Mouse (Mus musculus): ENCODE measurements around the gene Clstn3.

Clstn3 gene

GRCm38 (mm10) chr6:124464305-124465271 lies at the start of gene Clstn3:
Gene Clstn3, minus strand, starts transcription at chr6:124464794.
- in situ Hi-C loops (cut with MboI; ENCODE audit: low pct_unique_long_range_greater_than_20kb in 1 of 2, low sequenced_read_pairs in 2 of 2, unreplicated experiment in 1 of 2): no loop called here

- in situ Hi-C loops (cut with MboI; ENCODE audit: low pct_unique_long_range_greater_than_20kb in 1 of 2, low sequenced_read_pairs in 2 of 2, unreplicated experiment in 1 of 2): no loop called here
Observed at GRCm38 (mm10) chr6:124512355-124512836, 47.8 kb upstream of the Clstn3 start, which contains the start of gene C1ra. Gene C1ra, plus strand, starts transcription at chr6:124512405.

- in situ Hi-C loops (cut with MboI; ENCODE audit: low pct_unique_long_range_greater_than_20kb in 1 of 2, low sequenced_read_pairs in 2 of 2, unreplicated experiment in 1 of 2): no loop called here
Observed at GRCm38 (mm10) chr6:124511936-124512335, 47.3 kb upstream of the Clstn3 start.

GRCm38 (mm10) chr6:124509192-124509591 lies 44.6 kb upstream of the Clstn3 start:
- in situ Hi-C loops (cut with MboI; ENCODE audit: low pct_unique_long_range_greater_than_20kb in 1 of 2, low sequenced_read_pairs in 2 of 2, unreplicated experiment in 1 of 2): loop anchor here in 1 of 2 experiments (10.0 kb wide), 1 partner anchor 136 kb away; no protein-coding TSS in a partner anchor

GRCm38 (mm10) chr6:124508292-124508691 lies 43.7 kb upstream of the Clstn3 start:
- in situ Hi-C loops (cut with MboI; ENCODE audit: low pct_unique_long_range_greater_than_20kb in 1 of 2, low sequenced_read_pairs in 2 of 2, unreplicated experiment in 1 of 2): loop anchor here in 1 of 2 experiments (10.0 kb wide), 1 partner anchor 137 kb away; no protein-coding TSS in a partner anchor

DNA sequence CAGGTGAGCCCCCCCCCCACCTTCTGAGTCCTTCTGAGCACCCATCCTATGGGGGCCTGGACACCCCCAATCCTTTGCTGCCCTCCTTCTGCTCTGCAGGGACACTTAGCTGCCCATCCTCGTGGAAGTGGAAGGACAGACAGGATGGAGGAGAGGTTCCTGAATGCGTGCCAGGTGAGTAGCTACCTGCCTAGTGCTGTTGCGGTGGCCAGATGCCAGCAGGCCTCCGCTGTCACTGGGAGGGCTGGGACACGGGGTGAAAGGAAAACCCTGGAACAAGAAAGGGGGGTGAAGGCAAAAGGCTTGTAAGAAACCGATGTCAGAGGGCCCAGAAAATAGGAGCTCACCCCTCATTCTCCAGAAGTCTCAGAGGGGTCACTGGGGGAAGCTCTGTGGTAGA lies 42.4 kb upstream of the Clstn3 start:
- in situ Hi-C loops (cut with MboI; ENCODE audit: low pct_unique_long_range_greater_than_20kb in 1 of 2, low sequenced_read_pairs in 2 of 2, unreplicated experiment in 1 of 2): loop anchor here in 1 of 2 experiments (10.0 kb wide), 1 partner anchor 138 kb away; no protein-coding TSS in a partner anchor

DNA sequence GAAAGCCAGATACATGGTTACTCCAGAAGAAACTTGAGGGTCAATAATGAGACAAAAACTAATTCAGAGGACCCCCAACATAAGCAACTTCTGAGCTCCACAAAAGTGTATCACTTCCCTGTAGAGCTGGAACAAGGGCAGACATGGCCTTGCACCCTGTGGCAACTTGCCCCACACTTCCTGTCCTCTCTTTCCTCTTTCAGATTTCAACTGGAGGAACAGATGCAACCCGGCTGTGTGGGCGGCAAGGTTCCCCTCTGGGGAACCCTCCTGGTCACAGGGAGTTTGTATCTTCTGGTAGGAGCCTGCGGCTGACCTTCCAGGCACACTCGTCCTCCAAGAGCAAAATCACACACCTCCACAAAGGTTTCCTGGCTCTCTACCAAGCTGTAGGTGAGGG lies 40.4 kb upstream of the Clstn3 start:
- in situ Hi-C loops (cut with MboI; ENCODE audit: low pct_unique_long_range_greater_than_20kb in 1 of 2, low sequenced_read_pairs in 2 of 2, unreplicated experiment in 1 of 2): loop anchor here in 1 of 2 experiments (10.0 kb wide), 1 partner anchor 140 kb away; no protein-coding TSS in a partner anchor

GRCm38 (mm10) chr6:124502021-124502420 lies 37.4 kb upstream of the Clstn3 start:
- in situ Hi-C loops (cut with MboI; ENCODE audit: low pct_unique_long_range_greater_than_20kb in 1 of 2, low sequenced_read_pairs in 2 of 2, unreplicated experiment in 1 of 2): loop anchor here in 1 of 2 experiments (10.0 kb wide), 1 partner anchor 143 kb away; no protein-coding TSS in a partner anchor

- in situ Hi-C loops (cut with MboI; ENCODE audit: low pct_unique_long_range_greater_than_20kb in 1 of 2, low sequenced_read_pairs in 2 of 2, unreplicated experiment in 1 of 2): loop anchor here in 1 of 2 experiments (10.0 kb wide), 1 partner anchor 143 kb away; no protein-coding TSS in a partner anchor
Observed at GRCm38 (mm10) chr6:124501473-124501872, 36.9 kb upstream of the Clstn3 start.

DNA sequence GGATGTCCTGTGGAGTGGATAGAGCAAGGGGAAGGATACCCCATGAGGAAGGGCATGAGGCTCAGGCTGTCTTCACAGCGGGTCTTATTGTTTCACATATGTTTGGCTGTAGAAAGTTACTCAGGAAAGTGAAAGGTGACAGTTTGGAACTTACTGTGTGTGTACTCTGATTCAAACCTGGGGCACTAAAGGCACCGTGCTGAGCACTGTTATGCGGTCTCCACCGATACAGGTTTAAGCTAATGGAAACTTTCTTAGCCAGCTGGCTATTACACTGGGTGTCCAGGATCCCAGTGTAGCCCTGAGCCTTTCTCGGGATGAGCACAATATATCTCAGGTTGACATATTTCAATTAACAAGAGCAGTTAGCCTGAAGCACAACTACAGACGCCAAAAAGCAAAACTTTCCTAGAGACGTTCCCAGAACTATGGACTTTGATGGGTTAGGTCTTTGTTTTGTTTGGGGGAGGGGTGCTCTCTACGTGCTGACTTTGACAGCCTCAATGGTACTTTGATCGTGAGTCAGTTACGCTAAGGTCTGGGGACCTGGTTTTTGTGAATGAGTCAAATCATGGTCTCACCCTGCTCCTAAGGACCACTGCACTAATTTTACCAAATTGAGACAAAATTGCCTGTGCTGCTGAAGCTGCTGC lies 35.4 kb upstream of the Clstn3 start:
- in situ Hi-C loops (cut with MboI; ENCODE audit: low pct_unique_long_range_greater_than_20kb in 1 of 2, low sequenced_read_pairs in 2 of 2, unreplicated experiment in 1 of 2): loop anchor here in 1 of 2 experiments (10.0 to 25.0 kb wide), 2 partner anchors 145 to 262 kb away; partner anchors contain the start of genes Atn1, Eno2 and Gm45234

DNA sequence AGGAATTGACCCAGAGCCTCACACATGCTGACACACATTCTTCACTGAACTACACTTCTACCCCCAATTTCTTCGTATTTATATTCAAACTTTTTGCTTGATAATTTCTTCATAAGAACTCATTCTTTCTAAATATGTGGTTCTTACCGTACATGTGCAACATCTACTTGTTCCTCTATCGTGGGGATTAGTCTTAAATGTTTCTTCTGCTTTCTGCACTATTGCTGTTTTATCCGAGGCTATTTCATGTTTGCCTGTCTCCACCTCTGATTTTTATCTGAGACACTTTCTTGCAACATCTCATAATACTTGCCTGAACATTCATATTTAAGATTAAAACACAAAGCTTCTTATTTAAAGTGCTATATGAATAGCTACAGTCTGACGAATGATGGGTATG lies 31.5 kb upstream of the Clstn3 start:
- in situ Hi-C loops (cut with MboI; ENCODE audit: low pct_unique_long_range_greater_than_20kb in 1 of 2, low sequenced_read_pairs in 2 of 2, unreplicated experiment in 1 of 2): loop anchor here in 1 of 2 experiments (25.0 kb wide), 1 partner anchor 266 kb away; the partner anchor contains the start of genes Atn1, Eno2 and Gm45234

DNA sequence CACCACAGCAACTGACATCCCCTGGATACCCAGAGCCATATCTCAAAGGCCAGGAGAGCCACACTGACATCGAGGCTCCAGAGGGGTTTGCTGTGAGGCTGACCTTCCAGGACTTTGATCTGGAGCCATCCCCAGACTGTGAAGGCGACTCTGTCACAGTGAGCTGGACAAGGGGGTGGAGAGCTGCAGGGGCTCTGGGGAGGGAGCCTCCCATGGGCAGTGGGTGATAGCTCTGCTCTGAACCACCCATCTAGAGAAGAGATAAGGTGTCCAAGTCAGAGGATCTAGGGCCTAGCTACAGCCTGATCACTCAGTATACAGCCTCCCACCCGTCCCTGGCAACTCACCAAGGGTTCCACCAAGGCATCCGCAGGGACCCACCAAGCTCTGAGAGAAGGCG lies 29.3 kb upstream of the Clstn3 start:
- in situ Hi-C loops (cut with MboI; ENCODE audit: low pct_unique_long_range_greater_than_20kb in 1 of 2, low sequenced_read_pairs in 2 of 2, unreplicated experiment in 1 of 2): loop anchor here in 1 of 2 experiments (25.0 kb wide), 1 partner anchor 268 kb away; the partner anchor contains the start of genes Atn1, Eno2 and Gm45234

- in situ Hi-C loops (cut with MboI; ENCODE audit: low pct_unique_long_range_greater_than_20kb in 1 of 2, low sequenced_read_pairs in 2 of 2, unreplicated experiment in 1 of 2): loop anchor here in 1 of 2 experiments (25.0 kb wide), 1 partner anchor 269 kb away; the partner anchor contains the start of genes Atn1, Eno2 and Gm45234
Observed at GRCm38 (mm10) chr6:124492842-124493561, 28.4 kb upstream of the Clstn3 start, which contains the start of gene C1rl. Gene C1rl, plus strand, starts transcription at chr6:124493113.

GRCm38 (mm10) chr6:124491427-124491826 lies 26.8 kb upstream of the Clstn3 start:
- in situ Hi-C loops (cut with MboI; ENCODE audit: low pct_unique_long_range_greater_than_20kb in 1 of 2, low sequenced_read_pairs in 2 of 2, unreplicated experiment in 1 of 2): loop anchor here in 1 of 2 experiments (25.0 kb wide), 1 partner anchor 271 kb away; the partner anchor contains the start of genes Atn1, Eno2 and Gm45234

DNA sequence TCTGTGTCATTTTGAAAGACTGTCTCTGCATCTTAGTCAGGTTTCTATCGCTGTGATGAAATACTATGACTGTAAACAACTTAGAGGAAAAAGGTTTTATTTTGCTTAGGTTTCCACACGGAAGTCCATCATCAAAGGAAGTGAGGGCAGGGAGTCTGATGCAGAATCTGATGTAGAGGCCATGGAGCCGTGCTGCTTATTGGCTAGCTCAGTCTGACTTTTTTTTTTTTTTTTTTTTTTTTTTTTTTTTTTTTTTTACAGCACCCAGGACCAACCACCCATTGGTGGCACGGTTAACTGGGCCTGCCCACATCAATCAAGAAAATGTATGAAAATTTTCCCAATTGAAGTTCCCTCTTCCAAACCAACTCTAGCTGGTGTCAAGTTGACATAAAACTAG lies 24.4 kb upstream of the Clstn3 start:
- in situ Hi-C loops (cut with MboI; ENCODE audit: low pct_unique_long_range_greater_than_20kb in 1 of 2, low sequenced_read_pairs in 2 of 2, unreplicated experiment in 1 of 2): loop anchor here in 1 of 2 experiments (25.0 kb wide), 1 partner anchor 273 kb away; the partner anchor contains the start of genes Atn1, Eno2 and Gm45234

GRCm38 (mm10) chr6:124487509-124487908 lies 22.9 kb upstream of the Clstn3 start:
- in situ Hi-C loops (cut with MboI; ENCODE audit: low pct_unique_long_range_greater_than_20kb in 1 of 2, low sequenced_read_pairs in 2 of 2, unreplicated experiment in 1 of 2): loop anchor here in 1 of 2 experiments (25.0 kb wide), 1 partner anchor 275 kb away; the partner anchor contains the start of genes Atn1, Eno2 and Gm45234

All from mouse embryonic stem cell (cell line).